Mouse (Mus musculus) erythroblast, embryonic 14.5 days (primary cell): ENCODE measurements around the gene Pde10a.

Experiments used
- GATA1 ChIP-seq: IDR thresholded peaks from 2 replicates; pipeline ENCODE4 v1.6.1; 2012; ENCODE audit warnings: low read length, inconsistent platforms, mixed read lengths
- TAL1 ChIP-seq: IDR thresholded peaks from 3 replicates; pipeline ENCODE4 v1.6.1; 2012; ENCODE audit warnings: low read length, inconsistent platforms, mixed read lengths

DNA sequence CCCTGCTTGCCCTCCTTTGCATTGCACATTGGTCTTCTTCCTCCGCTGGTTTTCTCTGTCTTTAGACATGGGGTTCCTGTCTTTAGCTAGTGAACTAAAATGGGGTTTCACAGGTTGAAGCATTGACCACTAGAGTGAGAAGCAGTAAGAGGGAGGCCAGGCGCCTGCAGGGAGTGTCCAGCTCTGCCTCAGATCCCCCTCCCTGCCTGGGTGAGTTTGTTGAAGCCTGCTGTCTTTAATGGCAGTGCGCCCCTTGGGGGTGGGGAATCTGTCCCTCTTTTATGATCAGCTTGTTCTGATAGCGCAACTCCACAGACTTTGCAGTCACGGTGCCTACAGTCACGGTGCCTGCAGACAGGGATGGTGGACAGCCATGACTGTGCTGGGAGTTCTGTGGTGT lies 96.7 kb downstream of the Pde10a start:
- TF ChIP-seq GATA1 (no peak), TAL1 (no peak)
